Mouse (Mus musculus): ENCODE results near the gene Yap1. TPM values are rescaled to one million over a fixed set of nuclear protein-coding genes. Genes with fewer than 3 reads are reported as not detected.

Yap1 gene
- polyA plus RNA-seq, 1 experiment from 2014 or later: 24.3 TPM

DNA sequence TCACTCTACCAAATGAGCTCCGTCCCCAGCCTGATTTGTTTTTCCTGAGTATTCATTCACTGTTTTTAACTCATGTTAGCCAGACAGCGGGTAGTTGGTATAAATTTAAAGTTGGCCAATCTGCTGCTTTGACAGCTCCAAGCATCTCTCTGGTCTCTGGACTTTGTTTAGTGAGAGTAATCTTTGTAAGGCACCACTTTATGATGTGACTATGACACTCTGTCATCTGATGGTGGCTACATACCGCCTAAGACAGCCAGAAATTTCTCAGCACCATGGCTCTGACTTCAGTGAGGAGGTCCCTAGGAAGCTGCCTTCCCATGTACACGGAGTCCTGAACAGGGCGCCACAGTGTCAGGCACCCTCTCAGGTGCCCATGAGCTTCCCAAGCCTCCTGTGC is 14.2 kb upstream of the Yap1 start:
- no peak overlapping the region for H3K9ac ChIP-seq (ENCODE audit: low read length)
- 68% methylated on average over 5 of the region's 5 CpGs for WGBS
- ATAC-seq (ENCODE audit: insufficient number of reproducible peaks, insufficient read depth, low FRiP score, low read depth): no peak

DNA sequence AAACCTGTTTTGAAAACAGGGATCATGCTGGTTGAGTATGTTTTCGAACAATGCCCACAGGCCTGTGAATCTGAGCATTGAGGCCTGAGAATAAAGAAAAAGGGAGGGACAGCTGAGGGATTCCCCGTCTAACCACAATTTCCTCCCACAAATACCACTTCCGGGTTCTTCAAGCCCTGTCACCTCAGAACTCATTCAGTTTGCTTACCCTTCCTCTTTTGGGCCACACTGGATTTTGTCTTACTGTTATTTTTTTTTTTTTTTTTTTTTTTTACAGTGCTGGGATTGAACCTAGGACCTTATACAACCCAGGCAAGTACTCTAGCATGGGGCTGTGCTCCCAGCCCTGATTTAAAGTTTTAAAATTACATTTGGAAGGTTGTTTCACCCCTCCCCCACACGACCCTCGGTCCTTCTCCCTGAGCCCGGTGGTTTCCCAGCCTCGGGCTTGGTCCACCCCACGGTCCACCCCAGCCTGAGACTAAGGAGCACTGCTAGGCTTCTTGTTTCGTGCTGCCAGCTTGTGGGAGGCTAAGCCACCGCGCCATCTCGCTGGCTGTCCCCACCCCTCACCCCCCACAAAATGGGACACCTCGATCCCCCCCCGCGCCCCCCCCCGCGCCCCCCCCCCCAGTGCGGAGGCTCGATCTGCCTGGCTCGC is 13.0 kb upstream of the Yap1 start:
- WGBS: 54% methylated on average over 14 of the region's 20 CpGs

More for the DNA sequence above, 14.2 kb upstream of the Yap1 start:
- no peak overlapping the region for H3K27ac ChIP-seq (replicated peaks in 1 of 2; ENCODE audit: control insufficient read depth in 1 of 2, insufficient read depth in 1 of 2, low read depth in 2 of 2, low read length in 2 of 2)
- no peaks in the 10 kb centered on the region for H3K4me1 ChIP-seq (ENCODE audit: control insufficient read depth in 2 of 2, insufficient read depth in 2 of 2, low read length in 2 of 2)
- no peak overlapping the region for H3K4me3 ChIP-seq (ENCODE audit: control insufficient read depth in 1 of 2, insufficient read depth in 1 of 2, low read depth in 1 of 2, low read length in 2 of 2)
- H3K36me3 ChIP-seq (ENCODE audit: control insufficient read depth, insufficient read depth, low read length): no peaks in the 10 kb centered on the region
- H3K27me3 ChIP-seq (ENCODE audit: control insufficient read depth, insufficient read depth, low read length): no peaks in the 10 kb centered on the region
- no peak overlapping the region for H3K4me2 ChIP-seq (ENCODE audit: low read length)
- no peaks in the 10 kb centered on the region for H3K9me3 ChIP-seq (ENCODE audit: control insufficient read depth, low read length)

GRCm38 (mm10) chr9:8003301-8004271 is 810 bp downstream of the Yap1 start:
- peaks cover 2 to 24% of the 10 kb centered on the region in 2 experiments; a peak in 3 of 4 replicates for H3K4me1 ChIP-seq (ENCODE audit: control insufficient read depth in 2 of 2, insufficient read depth in 2 of 2, low read length in 2 of 2)
- peaks cover 29% of the 10 kb centered on the region for H3K36me3 ChIP-seq (ENCODE audit: control insufficient read depth, insufficient read depth, low read length)
- H3K27ac ChIP-seq (replicated peaks in 1 of 2; ENCODE audit: control insufficient read depth in 1 of 2, insufficient read depth in 1 of 2, low read depth in 2 of 2, low read length in 2 of 2): peak overlapping the region; percentile 96 to 98
- H3K9ac ChIP-seq (ENCODE audit: low read length): peak overlapping the region; percentile 99
- 1% methylated on average over 70 of the region's 82 CpGs for WGBS
- H3K4me2 ChIP-seq (ENCODE audit: low read length): peak overlapping the region; percentile 75
- H3K9me3 ChIP-seq (ENCODE audit: control insufficient read depth, low read length): no peaks in the 10 kb centered on the region
- H3K4me3 ChIP-seq (ENCODE audit: control insufficient read depth in 1 of 2, insufficient read depth in 1 of 2, low read depth in 1 of 2, low read length in 2 of 2): peak overlapping the region; percentile 89 to 96
- peak; percentile 53 for ATAC-seq (ENCODE audit: insufficient number of reproducible peaks, insufficient read depth, low FRiP score, low read depth)
- H3K27me3 ChIP-seq (ENCODE audit: control insufficient read depth, insufficient read depth, low read length): no peaks in the 10 kb centered on the region

More for the DNA sequence above, 13.0 kb upstream of the Yap1 start:
- Histone ChIP-seq H3K4me3 (ENCODE audit: control insufficient read depth in 1 of 2, insufficient read depth in 1 of 2, low read depth in 1 of 2, low read length in 2 of 2) (no peak overlapping the region), H3K9ac (ENCODE audit: low read length) (no peak overlapping the region), H3K27me3 (ENCODE audit: control insufficient read depth, insufficient read depth, low read length) (no peaks in the 10 kb centered on the region), H3K36me3 (ENCODE audit: control insufficient read depth, insufficient read depth, low read length) (no peaks in the 10 kb centered on the region), H3K9me3 (ENCODE audit: control insufficient read depth, low read length) (no peaks in the 10 kb centered on the region), H3K27ac (replicated peaks in 1 of 2; ENCODE audit: control insufficient read depth in 1 of 2, insufficient read depth in 1 of 2, low read depth in 2 of 2, low read length in 2 of 2) (no peak overlapping the region), H3K4me2 (ENCODE audit: low read length) (no peak overlapping the region), H3K4me1 (ENCODE audit: control insufficient read depth in 2 of 2, insufficient read depth in 2 of 2, low read length in 2 of 2) (no peaks in the 10 kb centered on the region)
- ATAC-seq (ENCODE audit: insufficient number of reproducible peaks, insufficient read depth, low FRiP score, low read depth): no peak

GRCm38 (mm10) chr9:8002806-8003205 is 1.6 kb downstream of the Yap1 start:
- H3K4me3 ChIP-seq (ENCODE audit: control insufficient read depth in 1 of 2, insufficient read depth in 1 of 2, low read depth in 1 of 2, low read length in 2 of 2): peak overlapping the region; percentile 89 to 96
- no peak for ATAC-seq (ENCODE audit: insufficient number of reproducible peaks, insufficient read depth, low FRiP score, low read depth)

GRCm38 (mm10) chr9:8001352-8001751 is 3.0 kb downstream of the Yap1 start:
- H3K4me1 ChIP-seq (ENCODE audit: control insufficient read depth in 2 of 2, insufficient read depth in 2 of 2, low read length in 2 of 2): peaks cover 2 to 26% of the 10 kb centered on the region in 2 experiments; a peak in 3 of 4 replicates
- no peaks in the 10 kb centered on the region for H3K9me3 ChIP-seq (ENCODE audit: control insufficient read depth, low read length)
- peaks cover 37% of the 10 kb centered on the region for H3K36me3 ChIP-seq (ENCODE audit: control insufficient read depth, insufficient read depth, low read length)
- peak overlapping the region; percentile 75 for H3K4me2 ChIP-seq (ENCODE audit: low read length)
- H3K27ac ChIP-seq (replicated peaks in 1 of 2; ENCODE audit: control insufficient read depth in 1 of 2, insufficient read depth in 1 of 2, low read depth in 2 of 2, low read length in 2 of 2): no peak overlapping the region
- no peaks in the 10 kb centered on the region for H3K27me3 ChIP-seq (ENCODE audit: control insufficient read depth, insufficient read depth, low read length)
- peak overlapping the region in 1 of 2 experiments; percentile 8; a peak in 2 of 4 replicates for H3K4me3 ChIP-seq (ENCODE audit: control insufficient read depth in 1 of 2, insufficient read depth in 1 of 2, low read depth in 1 of 2, low read length in 2 of 2)
- 45% methylated on average over 7 of the region's 7 CpGs for WGBS
- ATAC-seq (ENCODE audit: insufficient number of reproducible peaks, insufficient read depth, low FRiP score, low read depth): no peak
- peak overlapping the region; percentile 46; the same call in 1 of the 2 replicates for H3K9ac ChIP-seq (ENCODE audit: low read length)

More at GRCm38 (mm10) chr9:8002806-8003205, 1.6 kb downstream of the Yap1 start:
- WGBS: under 1% methylated on average over 12 of the region's 12 CpGs
- H3K9me3 ChIP-seq (ENCODE audit: control insufficient read depth, low read length): no peaks in the 10 kb centered on the region
- peak overlapping the region; percentile 93 to 98 for H3K27ac ChIP-seq (replicated peaks in 1 of 2; ENCODE audit: control insufficient read depth in 1 of 2, insufficient read depth in 1 of 2, low read depth in 2 of 2, low read length in 2 of 2)
- H3K4me2 ChIP-seq (ENCODE audit: low read length): peak overlapping the region; percentile 75
- peak overlapping the region; percentile 99 for H3K9ac ChIP-seq (ENCODE audit: low read length)
- H3K27me3 ChIP-seq (ENCODE audit: control insufficient read depth, insufficient read depth, low read length): no peaks in the 10 kb centered on the region
- peaks cover 37% of the 10 kb centered on the region for H3K36me3 ChIP-seq (ENCODE audit: control insufficient read depth, insufficient read depth, low read length)
- peaks cover 2 to 24% of the 10 kb centered on the region in 2 experiments; a peak in 3 of 4 replicates for H3K4me1 ChIP-seq (ENCODE audit: control insufficient read depth in 2 of 2, insufficient read depth in 2 of 2, low read length in 2 of 2)

DNA sequence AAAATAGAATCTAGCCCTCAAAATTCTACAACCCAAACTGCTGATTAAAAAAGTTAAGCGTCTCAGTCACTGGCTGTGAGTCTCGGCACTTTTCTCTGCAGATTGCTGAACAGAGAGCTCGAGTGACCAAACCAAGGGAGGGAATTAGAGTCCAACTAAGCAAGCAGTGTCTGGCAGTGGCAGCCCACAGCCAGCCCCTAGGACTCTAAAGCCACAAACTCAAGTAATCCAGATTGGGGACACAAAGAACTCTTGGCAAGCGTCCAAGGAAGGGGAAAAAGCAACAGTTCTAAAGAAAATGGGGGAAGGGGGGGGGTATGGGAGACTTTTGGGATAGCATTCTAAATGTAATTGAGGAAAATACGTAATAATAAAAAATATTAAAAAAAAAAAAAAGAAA is 10.1 kb downstream of the Yap1 start:
- Histone ChIP-seq H3K9ac (ENCODE audit: low read length) (no peak overlapping the region), H3K27ac (replicated peaks in 1 of 2; ENCODE audit: control insufficient read depth in 1 of 2, insufficient read depth in 1 of 2, low read depth in 2 of 2, low read length in 2 of 2) (peak overlapping the region in 1 of 2 experiments; percentile 55; a peak in 2 of 4 replicates), H3K9me3 (ENCODE audit: control insufficient read depth, low read length) (no peaks in the 10 kb centered on the region), H3K4me1 (ENCODE audit: control insufficient read depth in 2 of 2, insufficient read depth in 2 of 2, low read length in 2 of 2) (peaks cover 23 to 60% of the 10 kb centered on the region in 2 experiments), H3K4me3 (ENCODE audit: control insufficient read depth in 1 of 2, insufficient read depth in 1 of 2, low read depth in 1 of 2, low read length in 2 of 2) (no peak overlapping the region), H3K27me3 (ENCODE audit: control insufficient read depth, insufficient read depth, low read length) (no peaks in the 10 kb centered on the region), H3K4me2 (ENCODE audit: low read length) (peak overlapping the region; percentile 19; the same call in 1 of the 2 replicates), H3K36me3 (ENCODE audit: control insufficient read depth, insufficient read depth, low read length) (peaks cover 35% of the 10 kb centered on the region)
- 35% methylated on average over 5 of the region's 5 CpGs for WGBS
- ATAC-seq (ENCODE audit: insufficient number of reproducible peaks, insufficient read depth, low FRiP score, low read depth): no peak

DNA sequence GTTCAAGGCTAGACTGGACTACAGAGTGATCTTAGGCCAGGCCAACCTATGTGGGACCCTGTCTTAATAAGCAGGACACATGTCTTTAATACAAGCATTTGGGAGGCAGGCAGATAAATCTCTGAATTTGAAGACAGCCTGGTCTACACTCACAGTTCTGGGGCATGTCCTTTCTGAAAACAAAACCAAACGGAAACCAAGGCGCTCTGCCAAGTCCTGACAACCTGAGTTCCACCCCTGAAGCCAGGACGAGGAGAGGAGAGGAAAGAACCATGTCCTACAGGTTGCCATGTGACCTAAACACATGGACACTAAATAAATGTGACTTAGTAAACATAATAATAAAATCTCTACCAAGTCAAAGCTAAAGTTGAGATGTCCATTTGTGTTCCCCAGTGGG is 11.7 kb downstream of the Yap1 start:
- Histone ChIP-seq H3K4me2 (ENCODE audit: low read length) (no peak overlapping the region), H3K36me3 (ENCODE audit: control insufficient read depth, insufficient read depth, low read length) (peaks cover 29% of the 10 kb centered on the region), H3K27me3 (ENCODE audit: control insufficient read depth, insufficient read depth, low read length) (no peaks in the 10 kb centered on the region), H3K27ac (replicated peaks in 1 of 2; ENCODE audit: control insufficient read depth in 1 of 2, insufficient read depth in 1 of 2, low read depth in 2 of 2, low read length in 2 of 2) (peak overlapping the region in 1 of 2 experiments; percentile 11; a peak in 1 of 4 replicates), H3K9me3 (ENCODE audit: control insufficient read depth, low read length) (no peaks in the 10 kb centered on the region), H3K4me3 (ENCODE audit: control insufficient read depth in 1 of 2, insufficient read depth in 1 of 2, low read depth in 1 of 2, low read length in 2 of 2) (no peak overlapping the region), H3K9ac (ENCODE audit: low read length) (no peak overlapping the region), H3K4me1 (ENCODE audit: control insufficient read depth in 2 of 2, insufficient read depth in 2 of 2, low read length in 2 of 2) (peaks cover 23 to 65% of the 10 kb centered on the region in 2 experiments)
- ATAC-seq (ENCODE audit: insufficient number of reproducible peaks, insufficient read depth, low FRiP score, low read depth): no peak
- 41% methylated on average over 3 of the region's 3 CpGs for WGBS
